Mouse (Mus musculus) v-Abl transformed pro-B cells (cell line): ENCODE measurements around the gene Gm29776.

Experiments
- in situ Hi-C, 2 experiments: fragments of 400-800 bp; cut with MboI; formaldehyde crosslinking; loops; one replicate each; pipeline ENCODE4 v1.15.1; 2025; ENCODE audit not compliant: unreplicated experiment in 2 of 2

The Gm29776 gene

GRCm38 (mm10) chr14:54660009-54660408, 38.6 kb downstream of the Gm29776 start:
- in situ Hi-C loops = no loop called here

- in situ Hi-C loops = loop anchor here (5.0 kb wide), 1 partner anchor 49 kb away; no protein-coding TSS in a partner anchor
Measured at GRCm38 (mm10) chr14:54653496-54653895, 45.1 kb downstream of the Gm29776 start.

GRCm38 (mm10) chr14:54652787-54653186, 45.8 kb downstream of the Gm29776 start:
- in situ Hi-C loops = loop anchor here (5.0 kb wide), 1 partner anchor 50 kb away; no protein-coding TSS in a partner anchor

- in situ Hi-C loops = loop anchor here (5.0 kb wide), 1 partner anchor 51 kb away; no protein-coding TSS in a partner anchor
Measured at GRCm38 (mm10) chr14:54651556-54651955, 47.1 kb downstream of the Gm29776 start.

GRCm38 (mm10) chr14:54650621-54651454, 47.8 kb downstream of the Gm29776 start:
- in situ Hi-C loops = loop anchor here (5.0 kb wide), 1 partner anchor 51 kb away; no protein-coding TSS in a partner anchor

- in situ Hi-C loops = loop anchor here (5.0 to 25.0 kb wide), 5 partner anchors 123 to 591 kb away; partner anchors contain the start of gene Mrpl52 (in 1 of the 2)
Measured at GRCm38 (mm10) chr14:54647900-54648299, 50.7 kb downstream of the Gm29776 start.

GRCm38 (mm10) chr14:54646898-54647636, 51.6 kb downstream of the Gm29776 start:
- in situ Hi-C loops = loop anchor here (5.0 to 25.0 kb wide), 5 partner anchors 122 to 590 kb away; partner anchors contain the start of gene Mrpl52 (in 1 of the 2)

GRCm38 (mm10) chr14:54646455-54646854, 52.2 kb downstream of the Gm29776 start:
- in situ Hi-C loops = loop anchor here (5.0 to 25.0 kb wide), 5 partner anchors 122 to 589 kb away; partner anchors contain the start of gene Mrpl52 (in 1 of the 2)

GRCm38 (mm10) chr14:54644294-54644693, 54.3 kb downstream of the Gm29776 start:
- in situ Hi-C loops = loop anchor here (10.0 to 25.0 kb wide), 3 partner anchors 119 to 582 kb away; partner anchors contain the start of gene Mrpl52 (in 1 of the 2)

GRCm38 (mm10) chr14:54643011-54643410, 55.6 kb downstream of the Gm29776 start:
- in situ Hi-C loops = loop anchor here (10.0 to 25.0 kb wide), 3 partner anchors 118 to 581 kb away; partner anchors contain the start of gene Mrpl52 (in 1 of the 2)
